Mouse (Mus musculus): ENCODE measurements around the gene Dclk3.

Dclk3 gene

DNA sequence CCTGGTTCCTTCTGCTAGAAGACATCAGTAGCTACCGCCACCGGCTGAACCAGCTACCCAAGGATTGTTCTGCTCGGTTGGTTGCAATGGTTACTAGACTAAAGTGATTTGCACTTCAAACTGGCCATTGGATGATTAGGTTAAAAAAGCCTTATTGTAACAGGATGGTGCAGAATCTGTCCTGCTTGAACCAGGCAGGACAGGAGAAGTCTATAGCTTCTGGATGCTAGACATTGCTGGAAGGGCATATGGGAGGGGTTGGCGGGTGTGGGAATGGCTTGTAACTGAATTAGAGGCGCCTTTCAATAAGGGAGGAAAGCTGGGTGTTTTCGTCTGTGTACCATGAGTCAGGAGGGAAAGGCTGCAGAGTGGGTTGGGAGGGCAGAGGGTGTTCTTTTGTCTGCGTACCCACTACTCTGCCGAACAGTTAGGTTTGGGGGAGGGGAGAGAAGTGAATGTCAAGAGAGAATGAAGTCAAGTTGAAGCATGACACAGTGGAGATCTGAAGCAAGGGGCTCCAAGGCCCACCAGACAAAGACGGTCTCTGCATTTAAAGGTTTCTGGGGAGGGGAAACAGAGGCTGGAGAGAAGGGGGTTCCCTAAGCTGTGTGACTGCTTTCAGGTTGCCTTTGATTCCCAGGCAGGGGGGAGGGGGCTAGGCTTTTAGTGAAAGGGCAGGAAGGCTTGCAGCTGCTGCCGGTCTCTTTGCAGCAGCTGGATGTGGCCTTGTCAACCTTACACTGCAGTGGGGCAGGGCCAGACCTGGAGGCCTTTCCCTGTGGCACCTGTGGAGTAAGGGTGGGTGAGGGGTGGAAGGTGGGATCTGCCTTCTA is 48.0 kb downstream of the Dclk3 start:
- DNase-seq (ENCODE audit: low spot score in 2 of 2): no peak

DNA sequence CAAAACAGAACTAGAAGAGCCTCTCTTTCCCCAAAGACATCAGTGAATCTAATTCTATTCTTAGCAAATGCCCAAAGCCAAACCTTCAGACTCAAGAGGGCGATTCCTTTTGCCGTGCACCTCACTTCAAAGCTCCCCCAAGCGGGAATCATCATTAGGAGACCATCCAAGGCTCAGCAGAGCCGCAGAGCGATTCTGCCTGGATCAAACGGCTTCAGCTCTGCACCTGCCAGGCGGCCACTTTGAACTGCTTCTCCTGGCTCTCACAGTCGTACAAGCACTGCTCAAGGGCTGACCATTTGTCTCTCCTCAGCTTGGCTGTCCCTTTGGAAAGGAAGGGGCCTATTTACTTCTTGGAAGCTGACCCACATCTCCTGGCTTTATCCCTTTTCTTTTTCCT is 51.7 kb downstream of the Dclk3 start:
- no peak for DNase-seq (ENCODE audit: low spot score in 2 of 2)

DNA sequence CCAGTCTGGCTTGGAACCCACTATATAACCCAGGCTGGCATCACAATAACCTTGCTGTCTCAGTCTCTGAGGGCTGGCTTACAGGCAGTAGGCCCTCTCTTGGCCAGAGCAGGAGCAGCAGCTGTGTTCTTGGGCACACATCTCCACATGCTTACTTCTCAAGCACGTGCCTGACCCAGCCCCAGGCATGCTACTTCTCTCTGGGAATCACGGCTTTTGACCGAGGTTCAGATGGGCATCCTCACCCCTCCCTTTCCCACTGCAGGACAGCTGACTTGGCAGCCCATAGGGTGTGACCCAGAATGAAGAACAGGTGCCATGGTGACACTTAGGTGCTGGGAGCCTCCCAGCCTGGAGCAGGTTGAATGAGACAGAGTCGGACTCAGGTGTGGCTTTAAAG is 52.4 kb downstream of the Dclk3 start:
- no peak for DNase-seq (ENCODE audit: low spot score in 2 of 2)

DNA sequence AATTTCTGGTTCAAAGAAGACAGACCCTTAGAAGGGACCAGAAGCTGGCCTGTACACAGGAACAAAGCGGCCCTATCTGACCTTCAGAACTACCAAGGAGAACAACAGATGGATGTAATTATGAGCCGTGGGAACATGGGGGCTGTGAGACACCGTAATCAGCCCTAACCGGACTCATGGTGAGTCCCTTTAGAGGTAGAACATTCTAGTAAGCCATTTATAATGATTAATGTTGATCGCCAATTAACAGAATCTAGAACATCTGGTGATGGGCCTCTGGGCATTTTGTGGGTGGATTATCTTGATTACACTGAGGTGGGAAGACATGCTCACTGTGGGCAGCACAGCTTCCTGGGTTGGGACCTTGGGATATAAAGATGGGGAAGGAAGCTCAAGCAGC is 54.6 kb downstream of the Dclk3 start:
- DNase-seq (ENCODE audit: low spot score in 2 of 2): no peak

DNA sequence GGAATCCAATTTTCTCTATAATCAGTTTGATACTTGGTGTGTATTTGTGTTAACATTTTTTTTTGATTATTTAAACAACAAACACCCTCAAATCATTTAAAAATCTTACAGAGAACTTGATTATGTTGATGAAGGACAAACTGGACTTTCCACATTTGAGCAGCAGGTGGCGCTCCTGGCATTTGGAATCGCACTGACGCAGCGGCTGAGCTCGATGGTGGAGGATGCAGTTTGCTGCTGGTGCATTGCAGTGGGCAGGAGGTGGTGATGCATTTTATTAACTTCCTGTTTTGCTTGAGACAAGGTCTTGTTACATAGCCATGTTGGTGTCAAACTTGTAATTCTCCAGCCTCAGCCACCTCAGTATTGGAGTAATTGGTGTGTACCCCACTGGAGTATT is 56.7 kb downstream of the Dclk3 start:
- peak; percentile 2 to 7 for DNase-seq (ENCODE audit: low spot score in 2 of 2)

DNA sequence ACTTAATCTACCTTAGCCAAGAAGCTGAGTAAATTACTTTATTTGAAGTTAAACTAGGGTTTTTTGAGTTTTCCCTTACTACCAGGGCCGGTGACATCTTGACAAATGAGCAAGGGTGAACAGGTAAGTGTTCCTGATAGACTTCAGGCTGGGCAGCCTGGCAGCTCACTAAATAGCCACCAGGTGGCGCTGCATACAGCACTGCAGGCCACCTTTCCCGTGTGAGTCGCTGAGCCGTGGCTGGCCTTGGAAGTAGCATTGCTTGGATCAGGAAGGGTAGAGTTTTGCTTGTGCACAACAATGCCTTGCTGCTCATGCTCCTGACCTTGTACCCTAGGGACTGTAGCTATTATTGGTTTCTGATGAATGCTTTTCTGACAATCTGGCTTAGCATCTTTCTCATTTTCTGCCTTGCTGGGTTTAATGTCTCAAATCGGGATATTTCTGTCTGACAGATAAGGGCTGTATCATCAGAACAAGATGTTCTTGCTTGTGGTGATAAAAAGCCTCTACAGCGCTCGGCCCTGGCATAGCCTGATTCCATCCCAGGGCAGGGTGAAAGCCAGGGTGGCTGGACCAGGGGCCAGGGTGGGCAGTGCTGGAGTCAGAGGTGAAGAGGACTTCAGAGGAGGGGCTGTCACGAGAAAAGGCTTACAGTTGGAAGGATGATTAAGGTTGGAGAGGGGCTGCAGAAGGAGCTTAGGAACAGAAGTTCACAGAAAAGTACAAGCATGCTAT is 58.4 kb downstream of the Dclk3 start:
- DNase-seq (ENCODE audit: low spot score in 2 of 2): peak; percentile 2 to 4

DNA sequence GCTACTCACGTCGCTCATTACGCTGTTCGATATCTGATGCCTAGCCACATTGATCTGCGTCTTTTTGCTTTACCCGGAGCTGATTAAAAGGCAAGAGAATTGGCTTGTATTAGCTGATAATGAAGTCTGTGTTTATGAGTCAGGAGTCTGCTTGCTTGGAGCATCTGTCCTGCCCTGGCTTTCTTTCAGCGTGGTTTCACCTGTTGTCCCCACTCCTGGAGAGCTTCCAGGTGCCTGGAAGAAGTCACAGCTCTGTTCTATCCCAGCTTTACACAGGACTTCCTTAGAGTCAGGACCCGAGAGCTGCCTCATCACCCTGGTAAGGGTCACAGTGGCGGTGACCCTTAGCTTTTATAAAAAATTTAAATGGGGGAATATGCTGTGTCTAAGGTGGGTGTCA is 61.3 kb downstream of the Dclk3 start:
- no peak for DNase-seq (ENCODE audit: low spot score in 2 of 2)

DNA sequence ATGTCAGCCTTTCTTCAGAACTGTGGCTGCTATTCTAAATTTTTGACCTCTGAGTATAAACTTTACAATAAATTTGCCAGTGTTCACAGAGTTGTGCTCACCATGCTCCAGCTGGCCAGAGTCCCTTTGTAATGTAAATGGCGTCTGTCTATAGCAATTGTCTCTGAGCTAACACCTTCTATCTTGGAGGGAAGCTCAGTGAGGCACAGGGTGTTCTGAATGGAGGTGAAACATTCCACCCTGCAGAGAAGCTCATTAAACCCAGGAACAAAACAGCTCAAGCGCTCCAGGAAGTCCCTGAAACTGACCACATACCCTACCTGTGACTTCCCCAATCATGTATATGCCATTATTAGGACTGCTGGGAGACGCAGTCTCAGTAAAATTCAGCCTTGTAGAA is 67.2 kb downstream of the Dclk3 start:
- DNase-seq (ENCODE audit: low spot score in 2 of 2): no peak

DNA sequence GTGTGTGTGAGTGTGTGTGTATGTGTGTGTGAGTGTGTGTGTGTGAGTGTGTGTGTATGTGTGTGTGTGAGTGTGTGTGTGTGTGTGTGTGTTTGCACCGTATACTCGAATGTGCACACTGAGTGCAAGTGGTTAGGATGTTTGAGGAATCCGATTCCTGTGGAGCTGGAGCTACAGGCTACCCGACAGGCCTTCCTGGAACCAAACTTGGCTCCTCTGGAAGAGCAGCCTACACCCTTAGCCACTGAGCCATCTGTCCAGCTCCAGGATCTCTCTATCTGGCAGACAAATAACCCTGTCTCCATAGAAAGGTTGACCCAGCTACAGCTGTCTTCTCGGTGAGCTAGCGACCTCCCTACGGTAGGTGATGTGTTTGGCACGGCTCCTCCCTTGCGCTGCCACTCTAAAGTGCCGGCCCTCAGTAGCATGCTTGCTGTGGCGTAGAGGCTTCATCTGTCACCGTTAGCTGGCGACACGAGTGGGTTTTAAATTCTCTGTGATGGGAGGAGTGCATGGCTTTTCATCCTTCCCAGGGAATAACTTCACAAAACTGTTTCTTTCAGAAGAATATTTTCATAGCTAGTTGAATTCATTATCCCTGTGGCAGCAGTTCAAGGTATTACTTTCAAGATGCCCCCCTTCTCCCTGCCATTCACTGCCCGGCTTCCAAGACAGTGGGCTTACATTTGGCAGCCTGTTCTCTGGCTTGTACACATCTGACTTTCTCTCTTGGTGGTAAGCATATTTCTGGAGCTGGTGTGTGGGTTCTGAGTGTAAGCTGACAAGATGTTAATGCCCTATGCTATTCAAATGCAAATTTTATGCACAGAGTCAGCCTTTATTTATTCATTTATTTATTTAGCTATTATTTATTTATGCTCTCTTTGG is 75.9 kb downstream of the Dclk3 start:
- no peak for DNase-seq (ENCODE audit: low spot score in 2 of 2)

DNA sequence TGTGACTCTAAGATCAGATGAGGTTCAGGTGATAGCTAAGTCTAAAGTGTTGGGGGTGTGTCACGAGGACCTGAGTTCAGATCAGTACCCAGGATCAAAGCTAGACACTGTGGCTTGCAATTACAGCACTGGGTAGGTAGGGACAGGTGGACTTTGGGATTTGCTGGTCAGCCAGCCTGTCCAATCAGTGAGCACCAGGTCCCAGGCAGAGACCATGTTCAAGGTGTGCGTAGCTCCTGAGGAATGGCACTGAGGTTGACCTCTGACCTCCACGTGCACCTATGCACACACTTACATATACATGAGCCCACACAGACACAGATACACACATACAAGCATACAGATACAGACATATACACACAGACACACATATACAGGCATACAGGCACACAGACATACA is 76.7 kb downstream of the Dclk3 start:
- no peak for DNase-seq (ENCODE audit: low spot score in 2 of 2)

DNA sequence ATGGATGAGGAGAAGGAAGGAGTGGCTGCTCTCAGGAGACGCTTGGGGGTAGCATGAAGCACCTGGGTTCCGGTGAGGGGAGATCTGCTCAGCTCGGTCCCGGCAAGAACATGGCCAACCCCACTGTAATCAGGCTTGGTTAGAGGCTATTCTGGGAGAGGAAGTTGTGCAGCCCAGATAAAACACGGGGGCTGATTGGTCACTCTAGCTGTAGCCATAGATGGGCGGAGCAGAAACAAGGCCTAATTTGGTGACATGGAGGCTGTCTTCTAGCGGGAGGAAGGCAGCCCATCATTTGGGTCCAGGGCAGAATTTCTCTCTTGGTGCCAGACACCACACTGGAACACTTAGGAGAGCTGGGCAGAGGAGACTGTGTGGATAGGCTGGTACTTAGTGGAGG is 83.3 kb downstream of the Dclk3 start:
- DNase-seq (ENCODE audit: low spot score in 2 of 2): no peak

DNA sequence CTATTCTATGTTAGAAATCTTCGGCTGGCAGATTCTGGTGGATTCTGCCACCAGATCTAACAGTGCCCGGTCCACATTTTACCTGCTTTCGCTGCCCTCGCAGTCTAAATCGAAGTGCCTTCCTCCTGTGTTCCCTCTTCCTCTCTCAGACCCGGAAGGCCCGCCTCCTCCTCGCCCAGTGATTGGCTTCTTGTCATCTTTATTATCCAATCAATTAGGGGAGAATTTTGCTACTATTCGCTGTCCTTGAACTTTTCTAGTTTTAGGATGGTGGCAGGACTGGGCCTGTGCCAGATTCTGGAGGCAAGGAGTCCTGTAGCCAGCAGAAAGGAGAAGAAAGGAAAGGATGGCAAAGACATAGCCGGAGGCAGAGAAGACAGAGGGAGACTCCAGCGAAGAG is 84.2 kb downstream of the Dclk3 start:
- DNase-seq (ENCODE audit: low spot score in 2 of 2): no peak

DNA sequence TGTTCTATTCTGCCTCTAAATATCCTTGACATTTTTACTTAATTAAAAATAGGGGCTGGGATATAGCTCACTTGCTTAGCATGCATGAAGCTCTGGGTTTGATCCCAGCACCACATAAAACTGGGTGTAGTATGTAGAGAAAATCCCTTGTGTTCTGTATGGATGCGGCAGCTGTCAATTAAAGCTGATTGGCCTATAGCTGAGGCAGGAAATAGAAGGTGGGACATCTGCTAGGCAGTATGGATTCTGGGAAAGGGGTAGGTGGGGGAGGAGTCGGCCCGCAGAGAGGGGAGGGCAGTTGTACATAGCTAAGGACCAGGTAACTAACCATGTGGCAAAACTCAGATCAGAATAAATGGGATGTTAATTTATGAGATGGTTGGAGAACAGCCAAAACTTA is 85.0 kb downstream of the Dclk3 start:
- no peak for DNase-seq (ENCODE audit: low spot score in 2 of 2)

DNA sequence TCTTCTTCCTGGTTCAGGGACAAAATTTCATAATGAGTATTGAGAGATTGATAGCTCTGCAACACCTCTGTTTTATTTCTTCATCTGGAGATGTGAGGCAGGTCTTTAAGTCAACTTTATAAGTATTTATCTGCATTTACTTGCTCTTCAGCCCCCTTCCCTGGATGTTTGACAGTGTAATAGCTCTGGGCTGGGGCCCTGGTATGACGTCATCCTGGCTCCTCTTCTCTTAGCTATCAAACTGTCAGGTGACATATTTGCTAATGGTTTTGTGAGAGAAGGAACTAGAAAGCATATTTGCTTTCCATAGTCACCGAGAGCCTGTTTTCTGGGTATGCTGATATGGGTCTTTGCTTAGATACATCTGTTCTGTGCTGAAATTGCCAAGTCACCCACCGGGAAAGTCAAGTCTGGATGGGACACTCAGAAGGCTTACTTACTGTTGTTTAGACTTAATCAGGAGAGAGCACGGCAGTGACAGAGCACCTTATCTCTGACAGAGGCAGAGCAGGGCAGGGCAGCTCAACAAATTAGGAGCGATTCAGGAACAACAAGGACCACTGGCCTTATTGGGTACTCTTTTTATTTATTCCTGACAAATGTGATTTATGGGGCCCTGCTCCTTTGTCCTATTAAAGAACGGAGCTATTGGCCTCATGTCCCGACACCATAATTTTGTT is 96.0 kb downstream of the Dclk3 start:
- DNase-seq (ENCODE audit: low spot score in 2 of 2): no peak

DNA sequence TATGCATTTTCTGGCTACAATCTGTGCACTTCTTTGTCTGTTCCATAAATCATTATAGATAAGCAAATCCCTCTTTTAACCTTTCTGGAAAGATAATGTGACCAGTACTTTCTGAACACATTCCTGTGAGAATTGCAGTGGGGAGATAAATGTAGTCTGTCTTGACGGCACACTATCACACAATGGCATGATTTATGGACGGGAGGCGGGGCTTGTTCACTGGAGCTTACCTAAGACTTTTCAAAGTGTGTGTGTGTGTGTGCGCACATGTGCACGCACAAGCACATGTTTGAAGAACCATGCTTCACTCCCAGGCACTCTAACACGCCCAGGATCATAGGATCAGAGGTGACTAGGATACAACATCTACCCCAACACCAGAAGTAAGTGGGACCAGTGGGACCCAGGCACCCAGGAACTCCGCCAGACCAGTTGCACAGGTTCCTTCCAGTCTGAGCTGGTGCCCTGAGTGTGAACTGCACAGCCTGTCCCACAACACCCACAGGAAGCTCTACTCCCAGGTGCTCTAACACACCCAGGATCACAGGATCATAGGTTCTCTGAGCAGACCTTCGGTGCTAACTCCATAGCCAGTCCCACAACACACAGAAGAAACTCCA is 96.7 kb downstream of the Dclk3 start:
- no peak for DNase-seq (ENCODE audit: low spot score in 2 of 2)

Data from spleen, postnatal 36 days (tissue).